In the genomic region with DNA sequence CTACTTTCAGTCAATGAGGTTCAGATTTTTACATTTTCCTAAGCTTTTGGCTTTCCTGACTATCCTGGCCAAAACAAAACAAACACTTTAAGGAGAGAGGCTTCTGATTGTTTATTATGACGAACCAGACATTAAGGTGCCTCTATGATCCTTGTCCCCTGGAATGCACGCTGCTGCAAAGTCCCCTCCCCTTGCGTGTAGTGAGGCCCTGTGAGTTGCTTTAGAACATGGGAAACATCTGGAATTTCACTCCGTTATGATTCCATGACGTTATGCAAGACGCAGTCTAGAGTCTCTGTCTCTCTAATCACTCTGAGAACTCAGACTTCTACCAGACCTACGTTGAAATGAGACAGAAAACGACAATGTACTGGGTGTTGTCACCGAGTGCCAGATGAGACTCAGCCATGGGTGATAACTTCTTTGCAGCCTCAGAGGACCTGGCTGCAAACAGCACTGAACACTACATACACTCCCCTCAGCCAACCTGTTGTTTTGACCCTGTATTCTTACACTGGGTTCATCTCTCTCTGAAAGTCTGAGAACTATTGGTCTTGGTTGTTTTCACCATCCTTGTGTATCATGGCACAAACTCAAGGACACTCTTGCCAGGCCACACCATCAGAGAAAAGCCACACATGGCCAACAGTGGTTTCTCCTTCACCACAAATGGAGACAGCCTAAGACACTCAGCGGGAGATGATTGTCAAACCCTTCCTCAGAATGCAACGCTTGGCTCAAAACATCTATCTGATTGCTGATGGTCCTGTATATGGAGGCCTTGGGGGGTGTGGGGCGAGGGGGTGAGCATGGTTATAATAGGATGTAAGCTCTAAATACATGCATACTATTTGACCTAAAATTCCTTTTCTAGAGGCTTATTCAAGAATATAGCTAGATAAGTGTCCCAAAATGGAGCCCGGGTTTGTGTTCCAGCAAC, we compare ENCODE assay signal across 12 mouse cellular contexts.
DNase-seq lines count a peak whose midpoint lies in the region; ATAC-seq and TF ChIP-seq lines count a peak whose summit lies in the region.
"Had no signal": no experiment of that assay in that cellular context is flagged by ENCODE, and none has a peak within 500 bp of the region (broad histone marks: within the 10 kb centered on the region; RNA-seq: fewer than 3 reads in every experiment).

No protein-coding gene starts in this region.

- no peak overlapping the region for H3K4me2 ChIP-seq in liver, embryonic 11.5 days
- H3K4me2 ChIP-seq: forebrain, embryonic 12.5 days had no signal

- H3K27me3 ChIP-seq in liver, embryonic 11.5 days (replicated peaks; ENCODE audit: control insufficient read depth, insufficient read depth, low read length): no peaks in the 10 kb centered on the region
- H3K27me3 ChIP-seq in cerebellum, adult 2 months (ENCODE audit: control insufficient read depth, insufficient read depth, low read length): no peaks in the 10 kb centered on the region
- H3K27me3 ChIP-seq: forebrain, embryonic 12.5 days had no signal

- no peaks in the 10 kb centered on the region for H3K9me3 ChIP-seq in liver, embryonic 11.5 days (ENCODE audit: control insufficient read depth, low read length)

- intact Hi-C loops in heart, postnatal 25 days (cut with DNase I): no loop called here

- peak; percentile 18 to 73 for DNase-seq in heart, adult 18-20 months
- no peak for DNase-seq in heart, postnatal 25 days (ENCODE audit: low spot score)
- peak; percentile 4 for DNase-seq in thymus, postnatal 4 days
- no peak for DNase-seq in thymus, postnatal 0 days (ENCODE audit: low spot score)
- DNase-seq in liver, embryonic 11.5 days (ENCODE audit: low spot score): no peak
- DNase-seq in cerebellum, adult 2 months: no peak
- no peak for DNase-seq in urinary bladder, postnatal 10 days (ENCODE audit: low spot score)
- DNase-seq: right cerebral cortex, postnatal 4 days had no signal

- H3K27ac ChIP-seq in liver, embryonic 11.5 days (ENCODE audit: low read depth, low read length): peak overlapping the region; percentile 41; the same call in 1 of the 2 replicates
- no peak overlapping the region for H3K27ac ChIP-seq in cerebellum, adult 2 months (ENCODE audit: insufficient read depth, low read length)
- H3K27ac ChIP-seq: forebrain, embryonic 12.5 days; macrophage had no signal

- H3K36me3 ChIP-seq in liver, embryonic 11.5 days (ENCODE audit: control insufficient read depth, insufficient read depth, low read length): no peaks in the 10 kb centered on the region
- H3K36me3 ChIP-seq: forebrain, embryonic 12.5 days had no signal

- H3K9ac ChIP-seq in liver, embryonic 11.5 days (ENCODE audit: low read depth, low read length): no peak overlapping the region
- H3K9ac ChIP-seq: forebrain, embryonic 12.5 days had no signal

- TF ChIP-seq POLR2A in cerebellum, adult 2 months (IDR thresholded peaks at IDR 0.05; ENCODE audit: borderline replicate concordance, insufficient read depth, low read length): no peak

- no peak overlapping the region for H3K4me3 ChIP-seq in liver, embryonic 11.5 days (ENCODE audit: low read depth, low read length)
- H3K4me3 ChIP-seq in cerebellum, adult 2 months (replicated peaks; ENCODE audit: insufficient read depth, low read depth, low read length): no peak overlapping the region
- H3K4me3 ChIP-seq: forebrain, embryonic 12.5 days; myocyte had no signal

- 75% methylated on average over 13 of the region's 13 CpGs for WGBS in liver, embryonic 11.5 days
- 90% methylated on average over 13 of the region's 13 CpGs for WGBS in cerebellum, adult 2 months

- TF ChIP-seq CTCF in cerebellum, adult 2 months (IDR thresholded peaks at IDR 0.05; ENCODE audit: borderline replicate concordance, insufficient read depth, low read depth, low read length): no peak

- ATAC-seq in liver, embryonic 11.5 days (replicated peaks; ENCODE audit: low FRiP score): peak; percentile 66
- ATAC-seq: hindbrain, embryonic 16.5 days had no signal

- peaks cover 2% of the 10 kb centered on the region; the same call in 1 of the 2 replicates for H3K4me1 ChIP-seq in liver, embryonic 11.5 days (replicated peaks; ENCODE audit: control insufficient read depth, insufficient read depth, low read length)
- H3K4me1 ChIP-seq in cerebellum, adult 2 months (ENCODE audit: control insufficient read depth, insufficient read depth, low read length): no peaks in the 10 kb centered on the region
- H3K4me1 ChIP-seq: forebrain, embryonic 12.5 days had no signal

Comparison
In these comparisons a context has a peak if more than half of its experiments do, and no peak if none do; other contexts are left out.
1. DNase-seq: peak in heart, adult 18-20 months (2 of 2) and thymus, postnatal 4 days (single experiment); none in heart, postnatal 25 days (single experiment), thymus, postnatal 0 days (single experiment), liver, embryonic 11.5 days (single experiment), cerebellum, adult 2 months (0 of 2) and urinary bladder, postnatal 10 days (single experiment).